Mouse (Mus musculus): ENCODE measurements around the gene Slx4. TPM values are rescaled to one million over a fixed set of nuclear protein-coding genes. Genes with fewer than 3 reads are reported as not detected.

Slx4 gene
- total and polyA plus RNA-seq, 3 experiments = 22.0 to 51.8 (median 36.8) TPM

DNA sequence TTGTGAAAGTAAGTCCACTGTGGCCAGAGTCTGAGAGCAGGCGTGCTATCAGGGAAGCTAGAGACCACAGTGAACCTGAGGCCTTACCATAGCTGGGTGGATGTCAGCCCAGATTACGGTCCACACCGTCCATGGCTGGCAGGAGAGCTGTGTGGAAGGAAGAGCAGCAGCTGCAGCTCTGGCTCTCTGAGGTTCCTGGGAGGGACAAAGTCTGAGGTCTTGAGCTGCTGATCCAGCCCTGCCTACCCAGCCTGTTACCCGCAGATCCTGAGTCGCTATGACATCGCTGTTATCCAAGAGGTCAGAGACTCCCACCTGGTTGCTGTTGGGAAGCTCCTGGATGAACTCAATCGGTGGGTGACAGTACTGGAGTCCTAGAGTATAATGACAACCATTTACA lies 34.1 kb upstream of the Slx4 start:
- TF ChIP-seq GATA2 (IDR thresholded peaks at IDR 0.05; ENCODE audit: borderline replicate concordance, low read depth, low read length) = no peak
- no peak for TF ChIP-seq GATA1 (IDR thresholded peaks at IDR 0.05; ENCODE audit: borderline replicate concordance, low read length)
- peaks cover 33% of the 10 kb centered on the region for H3K4me1 ChIP-seq (ENCODE audit: insufficient read depth, low read depth, low read length)
- H3K27me3 ChIP-seq (ENCODE audit: insufficient read depth, low read length) = no peaks in the 10 kb centered on the region
- peaks cover 77% of the 10 kb centered on the region for H3K36me3 ChIP-seq (replicated peaks)
- ATAC-seq (ENCODE audit: extremely low read depth, insufficient number of reproducible peaks, low FRiP score, poor library complexity, severe bottlenecking) (no peak), DNase-seq (ENCODE audit: low spot score) (no peak)
- H3K4me3 ChIP-seq (ENCODE audit: low read depth, low read length) = no peak overlapping the region
- no peaks in the 10 kb centered on the region for H3K9me3 ChIP-seq (replicated peaks)

DNA sequence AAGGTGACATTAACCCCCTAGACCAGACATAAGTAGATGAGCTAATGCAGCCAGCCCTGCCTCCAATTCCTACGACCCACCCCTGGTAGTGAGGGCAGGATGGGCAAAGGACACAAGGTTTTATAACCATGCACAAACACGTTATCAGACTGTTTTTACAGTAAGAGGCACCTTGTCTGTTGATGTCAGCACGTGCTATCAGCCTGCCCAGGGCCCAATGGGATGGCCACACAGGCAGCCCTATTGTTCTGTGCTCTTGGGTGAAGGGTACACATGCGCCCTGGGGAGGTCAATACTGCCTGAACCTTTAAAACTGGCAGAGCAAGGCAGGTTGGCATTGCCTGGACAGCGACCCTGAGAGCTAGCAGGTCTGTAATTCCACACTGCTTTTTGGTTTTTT lies 33.2 kb upstream of the Slx4 start, which contains the start of gene Dnase1:
Dnase1 (plus strand) TSS at position 136 of the 400 bp plus-strand sequence.
- DNase-seq (ENCODE audit: low spot score) (no peak), ATAC-seq (ENCODE audit: extremely low read depth, insufficient number of reproducible peaks, low FRiP score, poor library complexity, severe bottlenecking) (no peak)
- H3K4me3 ChIP-seq (ENCODE audit: low read depth, low read length) = no peak within 1 kb of the TSS
- no peaks in the 10 kb centered on the region for H3K27me3 ChIP-seq (ENCODE audit: insufficient read depth, low read length)
- H3K4me1 ChIP-seq (ENCODE audit: insufficient read depth, low read depth, low read length) = peaks cover 40% of the 10 kb centered on the region
- no peaks in the 10 kb centered on the region for H3K9me3 ChIP-seq (replicated peaks)
- H3K36me3 ChIP-seq (replicated peaks) = peaks cover 68% of the 10 kb centered on the region
- TF ChIP-seq GATA2 (IDR thresholded peaks at IDR 0.05; ENCODE audit: borderline replicate concordance, low read depth, low read length) (no peak), TAL1 (conservative IDR thresholded peaks at IDR 0.05; ENCODE audit: low read depth, low read length) (no peak), CTCF (IDR thresholded peaks at IDR 0.05; ENCODE audit: low read depth, low read length) (no peak), GATA1 (IDR thresholded peaks at IDR 0.05; ENCODE audit: borderline replicate concordance, low read length) (no peak), POLR2AphosphoS5 (IDR thresholded peaks at IDR 0.05; ENCODE audit: insufficient replicate concordance, low read depth, low read length) (no peak)

DNA sequence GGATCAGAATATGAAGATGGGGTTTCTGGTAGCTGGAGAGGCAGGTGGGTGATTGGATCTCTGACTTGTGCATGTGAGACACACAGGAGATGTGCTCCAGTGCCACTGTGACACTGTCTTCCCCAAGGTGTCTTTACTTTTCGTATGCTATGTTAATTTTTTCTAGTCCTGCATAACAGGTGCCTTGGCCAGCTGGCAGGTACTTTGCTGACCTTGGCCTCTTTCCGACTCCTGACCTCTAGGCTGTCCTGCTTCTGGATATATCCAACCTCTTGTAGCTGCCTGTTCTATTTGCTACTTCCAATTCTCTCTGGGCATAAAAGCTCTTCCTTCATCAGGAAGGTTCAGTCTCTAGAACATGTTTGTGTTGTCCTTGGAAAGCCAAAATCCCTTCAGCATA lies 32.0 kb upstream of the Slx4 start:
- ATAC-seq (ENCODE audit: extremely low read depth, insufficient number of reproducible peaks, low FRiP score, poor library complexity, severe bottlenecking) (no peak), DNase-seq (ENCODE audit: low spot score) (no peak)
- Histone ChIP-seq H3K9me3 (replicated peaks) (no peaks in the 10 kb centered on the region), H3K36me3 (replicated peaks) (peaks cover 56% of the 10 kb centered on the region), H3K4me3 (ENCODE audit: low read depth, low read length) (no peak overlapping the region), H3K27me3 (ENCODE audit: insufficient read depth, low read length) (no peaks in the 10 kb centered on the region), H3K4me1 (ENCODE audit: insufficient read depth, low read depth, low read length) (peaks cover 40% of the 10 kb centered on the region)
- TF ChIP-seq TAL1 (conservative IDR thresholded peaks at IDR 0.05; ENCODE audit: low read depth, low read length) (no peak), GATA1 (IDR thresholded peaks at IDR 0.05; ENCODE audit: borderline replicate concordance, low read length) (no peak), GATA2 (IDR thresholded peaks at IDR 0.05; ENCODE audit: borderline replicate concordance, low read depth, low read length) (no peak), CTCF (IDR thresholded peaks at IDR 0.05; ENCODE audit: low read depth, low read length) (no peak), POLR2AphosphoS5 (IDR thresholded peaks at IDR 0.05; ENCODE audit: insufficient replicate concordance, low read depth, low read length) (no peak)

DNA sequence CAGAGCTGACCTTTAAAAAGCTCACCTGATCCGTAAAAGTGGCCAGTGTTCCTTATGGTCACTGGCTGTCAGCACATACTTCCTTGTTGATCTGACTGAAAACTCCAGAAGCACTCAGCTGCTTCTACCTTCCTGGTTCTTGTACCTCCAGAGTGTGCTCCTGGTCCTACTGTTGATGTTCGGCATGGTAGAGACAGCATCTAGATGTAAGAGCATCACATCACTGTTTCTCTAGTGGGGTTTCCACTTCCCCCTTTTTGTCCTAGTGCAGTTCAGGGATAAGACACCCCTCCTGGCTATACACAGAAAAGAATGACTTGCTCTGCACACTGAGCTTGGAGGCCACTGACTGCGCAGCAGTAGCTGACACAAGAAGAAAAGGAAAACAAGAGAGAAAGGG lies 30.9 kb upstream of the Slx4 start:
- TF ChIP-seq TAL1 (conservative IDR thresholded peaks at IDR 0.05; ENCODE audit: low read depth, low read length) (no peak), GATA2 (IDR thresholded peaks at IDR 0.05; ENCODE audit: borderline replicate concordance, low read depth, low read length) (no peak), GATA1 (IDR thresholded peaks at IDR 0.05; ENCODE audit: borderline replicate concordance, low read length) (no peak), POLR2AphosphoS5 (IDR thresholded peaks at IDR 0.05; ENCODE audit: insufficient replicate concordance, low read depth, low read length) (no peak)

DNA sequence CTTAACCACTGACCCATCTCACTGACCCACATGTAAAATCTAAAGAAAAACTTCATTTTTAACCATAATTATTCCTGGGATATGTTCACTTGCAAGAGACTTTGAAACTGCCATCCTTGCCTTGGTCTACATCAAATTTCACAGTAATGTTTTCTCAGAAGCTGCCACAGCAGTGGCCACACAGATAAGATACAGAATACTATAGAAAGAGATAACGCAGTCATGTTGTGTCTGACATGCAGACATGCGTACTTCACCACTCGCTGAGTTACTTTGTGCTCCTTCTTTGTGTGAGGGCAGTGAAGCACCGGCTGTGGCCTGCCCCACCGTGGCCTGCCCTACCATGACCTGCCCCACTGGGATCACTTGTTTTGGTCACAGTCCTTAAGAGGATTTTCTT lies 30.4 kb upstream of the Slx4 start:
- Histone ChIP-seq H3K4me3 (ENCODE audit: low read depth, low read length) (peak overlapping the region; percentile 34; the same call in 1 of the 2 replicates), H3K9me3 (replicated peaks) (no peaks in the 10 kb centered on the region), H3K4me1 (ENCODE audit: insufficient read depth, low read depth, low read length) (peaks cover 40% of the 10 kb centered on the region), H3K36me3 (replicated peaks) (peaks cover 40% of the 10 kb centered on the region), H3K27me3 (ENCODE audit: insufficient read depth, low read length) (no peaks in the 10 kb centered on the region)
- TF ChIP-seq POLR2AphosphoS5 (IDR thresholded peaks at IDR 0.05; ENCODE audit: insufficient replicate concordance, low read depth, low read length) (no peak), TAL1 (conservative IDR thresholded peaks at IDR 0.05; ENCODE audit: low read depth, low read length) (peak; percentile 34)
- ATAC-seq (ENCODE audit: extremely low read depth, insufficient number of reproducible peaks, low FRiP score, poor library complexity, severe bottlenecking) (peak; percentile 76), DNase-seq (ENCODE audit: low spot score) (peak; percentile 13)

More for the DNA sequence above, 30.9 kb upstream of the Slx4 start:
- H3K36me3 ChIP-seq (replicated peaks) = peaks cover 45% of the 10 kb centered on the region
- H3K4me3 ChIP-seq (ENCODE audit: low read depth, low read length) = no peak overlapping the region
- DNase-seq (ENCODE audit: low spot score) (no peak), ATAC-seq (ENCODE audit: extremely low read depth, insufficient number of reproducible peaks, low FRiP score, poor library complexity, severe bottlenecking) (no peak)
- no peaks in the 10 kb centered on the region for H3K9me3 ChIP-seq (replicated peaks)
- H3K27me3 ChIP-seq (ENCODE audit: insufficient read depth, low read length) = no peaks in the 10 kb centered on the region
- H3K4me1 ChIP-seq (ENCODE audit: insufficient read depth, low read depth, low read length) = peaks cover 40% of the 10 kb centered on the region

DNA sequence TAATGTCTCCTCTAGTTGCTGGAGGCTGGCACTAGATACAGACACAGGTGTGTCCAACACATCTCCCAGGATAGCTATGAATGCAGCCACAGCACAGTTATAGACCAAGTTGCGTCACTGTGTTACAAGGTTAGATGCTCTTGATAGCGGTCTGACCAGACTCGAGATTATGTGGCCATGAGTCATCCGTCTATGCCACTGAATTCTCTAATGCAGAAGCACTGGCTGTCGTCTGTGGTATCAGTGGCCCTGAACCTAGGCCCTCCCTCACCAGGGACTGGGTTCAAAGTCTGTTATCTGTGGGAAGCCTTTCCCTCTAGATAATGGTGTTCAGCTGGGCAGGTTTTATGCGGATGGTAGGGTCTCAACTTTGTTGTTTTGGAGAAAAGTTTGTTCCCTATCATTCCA lies 28.8 kb upstream of the Slx4 start:
- no peak for DNase-seq (ENCODE audit: low spot score)
- Histone ChIP-seq H3K4me3 (ENCODE audit: low read depth, low read length) (no peak overlapping the region), H3K9me3 (replicated peaks) (no peaks in the 10 kb centered on the region), H3K27me3 (ENCODE audit: insufficient read depth, low read length) (peaks cover 7% of the 10 kb centered on the region; the same call in 1 of the 2 replicates), H3K4me1 (ENCODE audit: insufficient read depth, low read depth, low read length) (peaks cover 40% of the 10 kb centered on the region), H3K36me3 (replicated peaks) (peaks cover 24% of the 10 kb centered on the region)
- TF ChIP-seq CTCF (IDR thresholded peaks at IDR 0.05; ENCODE audit: low read depth, low read length) = no peak
- no peak for TF ChIP-seq GATA1 (IDR thresholded peaks at IDR 0.05; ENCODE audit: borderline replicate concordance, low read length)
- no peak for TF ChIP-seq GATA2 (IDR thresholded peaks at IDR 0.05; ENCODE audit: borderline replicate concordance, low read depth, low read length)
- TF ChIP-seq POLR2AphosphoS5 (IDR thresholded peaks at IDR 0.05; ENCODE audit: insufficient replicate concordance, low read depth, low read length) = no peak
- ATAC-seq (ENCODE audit: extremely low read depth, insufficient number of reproducible peaks, low FRiP score, poor library complexity, severe bottlenecking) = peak; percentile 51

All from G1E (cell line).